Mouse (Mus musculus) megakaryocyte progenitor cell, adult 5-6 weeks (primary cell): Measurements from ENCODE around the gene Casq2. TPM values are rescaled to one million over a fixed set of nuclear protein-coding genes. Genes with fewer than 3 reads are reported as not detected.

ENCODE experiments used
- ATAC-seq: replicated peaks from 2 replicates; pipeline ENCODE4 v1.8.0; 2016; ENCODE audit warnings: mild to moderate bottlenecking, moderate TSS enrichment, inconsistent platforms; ENCODE audit not compliant: poor library complexity
- total RNA-seq, 2 experiments: library from RNA; stranded (forward) in 1 of 2; stranded (reverse) in 1 of 2; fragments of 157-497, 149-512 nt in 1 of 2; fragments of 200-1000 nt in 1 of 2; gene quantifications; 2 replicates each; pipeline versions ENCODE4 v1.2.3 to v1.2.4; 2015 to 2017

The Casq2 gene
- total RNA-seq, 2 experiments from 2014 or later = not detected

DNA sequence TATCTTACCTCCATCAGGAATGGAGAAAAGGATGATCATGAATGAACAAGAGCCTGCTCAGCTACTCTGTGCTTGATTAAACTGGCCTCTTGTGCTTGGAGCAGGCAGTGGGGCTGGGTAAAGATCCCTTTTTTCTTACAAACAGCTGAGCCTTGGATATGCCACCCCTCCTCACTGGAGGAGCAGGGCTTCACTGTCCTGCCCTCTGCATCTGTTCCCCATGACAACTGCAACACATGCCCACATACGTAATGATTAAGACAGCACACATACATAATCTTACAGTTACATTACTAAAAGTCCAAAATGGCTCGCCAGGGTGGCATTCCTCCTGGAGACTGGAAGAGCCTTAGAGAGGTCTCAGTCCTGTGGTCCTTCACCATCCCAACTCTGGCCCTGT, 6.8 kb upstream of the Casq2 start:
- no peak for ATAC-seq

DNA sequence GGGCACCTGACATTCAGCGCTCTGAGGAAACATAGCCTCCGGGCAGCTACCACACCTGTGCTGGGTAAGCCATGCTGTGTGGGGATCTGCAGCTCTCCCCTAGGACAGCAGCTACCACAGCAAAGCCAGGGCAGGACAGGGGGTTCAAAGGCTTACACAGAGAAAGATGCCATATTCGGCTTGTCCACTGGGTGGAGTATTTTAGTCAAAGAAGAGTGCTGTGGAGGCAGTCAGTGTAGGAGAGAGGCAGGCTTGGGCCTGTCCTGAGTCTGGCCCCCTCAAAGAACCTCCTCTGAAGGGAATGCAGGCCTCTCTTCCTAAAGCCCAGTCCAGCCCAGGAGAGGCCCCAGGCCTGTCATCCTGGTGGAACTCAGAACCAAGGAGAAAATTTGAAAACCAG, 4.4 kb upstream of the Casq2 start:
- ATAC-seq = peak; percentile 94

DNA sequence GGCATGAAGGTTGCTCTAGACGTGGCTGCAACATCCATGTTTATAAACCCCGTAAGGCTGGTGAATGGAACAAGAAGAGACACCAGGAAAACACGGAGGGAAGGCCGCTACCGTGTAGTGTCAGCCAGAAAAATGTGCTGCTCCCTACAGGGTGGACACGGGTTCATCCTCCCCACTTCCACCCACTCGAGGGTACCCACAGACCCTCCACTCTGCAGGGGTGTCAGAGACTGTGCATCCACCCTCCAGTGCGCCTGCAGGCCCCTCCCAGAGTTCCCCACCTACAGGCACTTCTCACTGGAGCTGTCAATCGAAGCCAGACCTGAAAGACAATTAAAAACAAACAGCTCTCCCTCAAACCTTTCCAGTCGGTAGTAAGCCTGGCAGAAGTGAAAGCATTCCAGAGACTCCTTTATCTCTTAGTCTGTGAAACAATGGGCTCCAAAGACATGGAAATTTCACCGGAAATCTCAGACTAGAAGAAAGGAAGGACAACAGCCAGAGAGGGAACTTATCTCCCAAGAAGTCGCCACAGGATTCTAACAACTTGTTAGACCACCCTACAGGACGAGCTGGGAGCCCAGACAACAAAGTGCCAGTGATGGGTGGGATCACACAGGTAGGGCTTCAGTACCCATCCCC, 2.5 kb upstream of the Casq2 start:
- ATAC-seq = no peak

DNA sequence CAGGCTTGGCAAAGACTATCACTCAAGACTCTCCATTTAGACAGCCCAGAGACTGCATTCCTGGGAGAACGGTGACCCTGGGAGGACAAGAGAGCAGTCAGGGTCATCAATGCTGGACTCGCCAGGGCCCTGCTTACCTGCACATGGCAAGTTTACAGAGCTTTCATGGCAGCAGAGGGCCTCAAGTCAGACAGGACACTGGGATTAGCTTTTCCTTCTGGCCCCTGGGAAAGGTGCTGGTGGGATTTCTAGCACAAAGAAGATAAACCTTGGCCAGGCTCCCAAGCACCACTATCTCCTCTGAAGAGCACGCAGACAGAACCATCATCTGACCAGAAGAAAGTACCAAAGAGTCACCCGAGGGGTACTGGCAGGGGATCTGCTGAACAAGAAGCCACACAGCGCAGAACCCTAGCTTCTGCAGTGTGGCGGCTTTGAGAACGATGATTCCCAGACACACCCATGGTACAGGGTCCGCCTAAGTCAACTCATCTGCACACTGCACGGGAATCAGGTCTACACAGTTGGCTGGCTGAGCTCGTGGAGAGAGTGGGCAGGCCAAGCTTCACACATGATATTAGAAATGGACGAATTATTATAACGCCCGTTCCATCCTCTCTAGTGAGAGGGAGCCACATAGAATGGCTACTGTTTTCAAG, 1.3 kb upstream of the Casq2 start:
- ATAC-seq = no peak

DNA sequence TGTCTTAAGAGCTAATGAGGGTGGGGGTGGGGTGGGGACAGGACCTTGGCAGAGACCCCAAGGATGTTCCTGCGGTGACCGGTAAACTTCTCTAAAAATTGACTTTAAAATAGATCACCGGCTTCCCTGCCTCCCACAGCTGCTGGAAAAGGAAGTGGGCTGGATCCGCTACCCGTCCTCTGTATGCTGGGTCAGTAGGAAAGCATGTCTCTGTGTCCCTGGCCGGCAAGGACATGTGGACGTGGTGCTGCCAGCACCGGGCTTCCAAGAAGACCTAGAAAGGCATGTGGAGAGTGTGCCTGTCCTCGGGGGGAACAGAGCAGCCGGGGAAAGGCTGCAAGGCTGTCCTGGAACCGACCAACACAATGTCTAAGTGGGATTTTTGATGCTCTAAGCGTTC, 496 bp upstream of the Casq2 start:
- ATAC-seq = peak; percentile 26; the same call in 1 of the 2 replicates

DNA sequence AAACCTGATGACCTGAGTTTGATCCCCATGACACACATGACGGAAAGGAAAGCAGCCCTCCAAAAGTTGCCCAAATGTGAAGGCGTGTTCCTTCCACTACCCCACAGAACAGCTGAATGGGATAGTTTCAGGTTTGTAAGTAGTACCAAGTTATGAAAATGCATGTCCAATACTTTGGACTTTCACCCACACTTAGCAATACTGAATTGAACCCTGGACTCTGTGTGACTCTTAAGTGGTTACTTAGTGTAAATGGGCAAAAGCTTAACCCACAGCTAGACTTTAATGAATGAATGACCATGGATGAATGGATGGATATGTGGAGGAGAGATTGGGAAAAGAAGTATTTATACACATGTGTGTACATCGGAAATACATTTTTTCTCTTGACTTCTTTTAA, 8.6 kb downstream of the Casq2 start:
- no peak for ATAC-seq

DNA sequence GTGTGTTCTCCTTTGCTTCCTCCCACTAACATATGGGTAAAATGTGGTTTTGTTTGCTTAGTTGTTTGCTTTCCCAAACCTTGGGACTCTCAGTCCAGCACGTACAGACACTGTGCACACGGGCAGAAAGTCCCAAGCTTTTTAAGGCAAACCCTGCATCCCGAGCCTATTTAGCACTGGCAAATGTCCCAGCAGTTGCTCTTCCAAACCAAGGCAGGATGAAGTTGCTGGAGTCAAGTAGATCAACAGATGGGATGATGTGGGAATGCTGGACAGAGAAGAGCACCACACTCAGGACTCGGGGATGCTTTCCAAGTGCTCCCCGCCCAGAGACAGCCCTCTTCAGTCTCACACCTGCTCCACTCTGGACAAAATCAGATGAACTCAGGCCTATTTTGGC, 9.2 kb downstream of the Casq2 start:
- no peak for ATAC-seq

DNA sequence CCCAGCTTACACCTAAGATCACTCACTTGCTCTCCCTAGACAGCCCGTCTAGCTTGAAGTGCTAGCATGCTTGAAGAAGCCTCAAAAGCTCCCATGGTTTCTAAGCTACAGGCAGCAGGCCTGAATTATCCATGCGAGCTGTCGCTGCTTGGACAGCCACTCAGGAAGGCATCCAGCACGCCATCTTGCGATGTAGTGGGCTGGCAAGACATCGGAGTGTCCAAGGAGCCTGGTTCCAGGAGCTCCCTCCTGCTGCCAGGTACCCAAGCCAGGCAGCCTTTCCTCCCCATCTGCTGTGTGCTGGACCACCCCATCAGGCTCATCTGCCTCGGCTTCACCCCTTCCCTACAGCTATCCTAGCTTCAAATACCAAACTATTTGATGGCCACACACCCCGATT, 10.2 kb downstream of the Casq2 start:
- no peak for ATAC-seq

DNA sequence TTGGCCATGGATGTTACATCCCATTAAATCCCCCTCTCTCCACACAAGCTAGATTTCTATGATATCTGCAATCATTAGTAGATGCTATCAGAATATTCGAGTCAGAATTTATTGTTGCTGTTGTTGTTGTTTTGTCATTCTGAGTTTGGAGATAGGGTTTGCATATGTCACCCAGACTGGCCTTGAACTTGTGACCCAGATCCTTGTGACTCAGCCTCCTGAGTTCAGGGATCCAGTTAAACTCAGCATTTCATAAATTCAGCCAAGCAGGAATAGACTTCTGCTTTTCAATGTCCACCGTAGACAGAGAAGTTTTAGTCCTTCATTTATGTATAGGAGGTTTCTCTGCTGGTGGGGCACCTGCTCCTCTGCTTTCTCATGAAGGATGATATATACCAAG, 10.8 kb downstream of the Casq2 start:
- ATAC-seq = no peak

DNA sequence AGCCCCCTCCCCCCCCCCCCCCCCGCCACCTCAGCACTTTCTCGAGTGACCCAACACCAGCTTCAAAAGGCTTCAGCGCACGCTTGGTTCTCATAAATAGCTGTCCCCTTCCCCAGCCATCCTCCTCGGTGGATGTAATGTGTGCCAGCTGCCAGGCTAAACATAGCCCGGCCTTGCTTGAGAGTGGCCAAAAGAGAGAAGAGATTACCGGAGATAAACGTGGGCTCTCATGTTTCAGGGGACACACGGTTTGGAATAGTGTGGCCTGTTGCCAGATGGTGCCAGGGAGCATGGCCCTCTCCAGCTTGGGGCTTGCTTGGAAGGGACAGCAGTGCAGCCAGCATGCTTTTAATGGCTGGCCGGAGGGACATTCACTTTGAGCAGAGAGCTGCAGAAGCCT, 13.0 kb downstream of the Casq2 start:
- no peak for ATAC-seq

DNA sequence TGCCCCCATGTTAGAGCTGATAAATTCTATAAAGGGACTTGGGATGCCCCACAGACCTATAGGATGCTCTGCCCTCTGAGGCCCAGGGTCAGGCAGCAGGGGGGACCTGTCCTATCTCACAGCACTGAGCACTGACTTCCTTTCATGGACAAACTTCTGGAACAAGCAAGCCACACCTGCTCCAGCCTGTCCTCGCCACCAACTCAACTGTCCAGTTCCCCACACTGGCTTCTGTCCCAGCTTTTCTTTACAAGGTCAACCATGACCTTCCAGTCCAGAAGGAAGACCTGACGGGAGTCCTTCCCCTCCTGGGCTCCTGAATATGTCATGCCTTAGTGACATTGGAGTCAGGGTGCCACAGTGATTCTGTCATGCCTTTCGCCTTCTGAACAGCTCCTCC, 13.6 kb downstream of the Casq2 start:
- ATAC-seq = no peak

DNA sequence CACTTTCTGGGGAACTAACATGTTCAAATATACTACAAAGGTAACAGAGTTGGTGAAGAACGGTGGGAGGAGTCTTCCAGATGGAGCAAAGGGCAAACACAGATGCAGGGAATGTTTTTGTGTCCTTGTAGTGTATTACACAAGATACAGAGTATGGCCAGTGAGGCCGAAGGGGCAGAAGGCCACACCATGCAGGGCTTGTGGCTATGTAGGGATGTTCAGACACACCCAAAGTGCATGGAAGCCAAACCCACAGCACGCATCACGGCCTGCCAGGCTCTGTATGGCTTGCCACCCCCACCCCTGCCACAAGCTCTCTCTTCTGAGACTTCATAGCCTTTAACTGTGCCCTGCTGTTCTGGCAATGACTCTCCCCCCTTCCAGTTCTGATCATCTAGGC, 15.2 kb downstream of the Casq2 start:
- no peak for ATAC-seq

DNA sequence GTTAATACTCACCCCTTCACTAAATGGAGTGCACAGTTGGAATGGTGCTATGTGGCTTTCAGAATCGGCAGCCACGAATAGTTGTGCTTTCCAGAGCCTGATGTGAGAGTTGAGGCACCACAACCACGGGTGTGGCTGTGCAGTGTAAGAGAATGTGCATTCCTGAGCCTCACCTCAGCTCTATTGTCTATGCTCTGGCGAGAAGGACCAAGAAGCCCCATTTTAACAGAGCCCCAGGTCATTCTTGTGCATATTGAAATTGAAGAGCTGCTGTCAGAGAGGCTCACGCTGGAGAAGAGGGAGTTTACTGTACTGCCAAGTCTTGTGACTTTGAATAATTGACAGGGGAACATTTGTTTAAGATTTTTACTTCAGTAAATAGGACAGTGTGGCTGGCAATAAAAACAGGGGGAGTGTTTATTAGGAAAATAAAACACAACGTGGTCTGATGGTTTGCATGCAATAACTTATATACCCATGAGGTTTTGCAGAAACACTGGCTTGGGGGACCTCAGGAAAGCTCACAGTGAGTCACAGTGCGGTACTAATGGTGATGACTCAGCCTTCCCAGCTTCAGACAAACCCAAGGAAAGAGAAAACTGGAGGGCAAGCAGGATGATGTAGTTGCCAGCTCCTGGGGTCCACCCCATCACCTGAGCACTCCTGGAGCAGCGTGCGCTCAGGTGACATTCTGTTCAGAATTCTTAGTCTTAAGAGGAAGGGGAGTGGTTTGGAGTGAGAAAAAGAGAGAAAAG, 17.8 kb downstream of the Casq2 start:
- no peak for ATAC-seq

DNA sequence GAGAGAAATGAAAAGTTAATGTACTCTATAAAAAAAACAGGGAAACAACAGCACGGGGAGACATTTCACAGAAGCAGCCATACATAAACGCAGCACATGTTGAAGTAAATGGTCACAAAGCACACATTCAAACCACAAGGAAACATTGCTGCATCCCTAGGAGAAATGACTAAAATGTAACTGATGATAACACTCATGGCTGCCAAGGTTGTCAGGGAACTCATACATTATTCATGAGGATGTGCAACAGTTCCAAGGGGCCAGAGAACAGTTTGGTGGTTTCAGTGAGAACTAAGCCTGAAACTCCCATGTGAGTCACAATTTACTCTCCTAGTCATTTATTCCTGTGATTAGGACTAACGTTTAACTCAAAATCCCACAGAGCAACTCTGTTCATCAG, 22.0 kb downstream of the Casq2 start:
- ATAC-seq = no peak

DNA sequence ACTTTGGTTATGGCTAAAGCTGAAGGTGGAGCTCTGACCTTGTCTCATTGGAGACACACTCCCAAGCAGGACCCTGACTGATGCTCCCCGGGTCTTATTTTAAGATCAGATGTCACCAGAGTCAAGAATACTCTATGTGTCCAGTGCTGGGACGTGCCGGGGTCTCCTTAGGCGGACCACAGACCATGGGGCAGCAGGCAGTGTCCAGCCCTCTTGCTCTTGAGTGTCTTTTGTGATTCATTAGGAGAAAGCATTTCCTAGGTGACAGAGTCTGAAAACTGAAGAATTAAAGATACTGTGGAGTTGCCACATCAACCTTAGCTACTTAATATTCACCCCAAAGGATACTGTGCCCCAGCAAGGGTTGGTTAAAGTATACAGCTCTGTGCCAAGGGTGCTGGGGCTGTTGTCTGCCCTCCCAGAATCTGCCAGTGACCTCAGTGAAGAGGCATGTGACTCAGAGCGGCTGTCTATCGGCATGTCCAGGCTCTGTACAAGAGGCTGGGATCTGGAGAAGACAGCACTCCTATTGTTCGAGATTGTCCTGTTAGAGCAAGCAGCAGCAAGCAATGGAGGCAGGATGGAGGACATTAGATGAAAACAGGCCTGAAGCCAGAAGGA, 25.9 kb downstream of the Casq2 start:
- ATAC-seq = no peak

DNA sequence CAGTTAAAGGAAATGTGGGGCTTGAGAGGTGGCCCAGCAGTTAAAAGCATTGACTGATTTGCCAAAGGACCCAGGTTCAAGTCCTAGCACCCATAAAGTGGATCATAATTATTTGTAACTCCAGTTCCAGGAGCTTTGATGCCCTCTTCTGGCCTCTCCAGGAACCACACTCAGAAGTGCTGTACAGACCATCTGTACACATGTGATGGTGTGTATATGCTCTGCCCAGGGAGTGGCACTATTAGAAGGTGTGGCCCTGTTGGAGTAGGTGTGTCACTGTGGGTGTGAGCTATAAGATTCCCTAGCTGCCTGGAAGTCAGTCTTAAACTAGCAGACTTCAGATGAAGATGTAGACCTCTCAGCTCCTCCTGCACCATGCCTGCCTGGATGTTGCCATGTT, 34.7 kb downstream of the Casq2 start:
- no peak for ATAC-seq

DNA sequence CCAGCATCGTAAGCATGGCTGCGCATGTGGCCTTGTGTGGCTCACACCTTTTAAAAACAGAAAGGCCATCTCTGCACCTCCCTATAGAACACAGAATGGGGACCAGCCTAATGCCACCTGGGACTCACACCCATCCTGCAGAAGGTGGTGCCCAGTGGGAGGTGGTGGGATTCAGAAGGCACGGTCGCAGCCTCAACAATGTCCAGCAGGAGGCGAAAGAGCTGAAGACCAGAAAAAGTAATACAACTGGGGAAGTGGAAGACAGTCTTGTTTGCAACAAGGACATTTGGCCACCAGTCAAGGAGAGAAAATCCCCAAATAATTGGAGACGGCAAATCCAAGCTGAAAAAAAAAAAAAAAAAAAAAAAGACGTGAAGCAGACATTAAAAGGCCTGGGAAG, 35.8 kb downstream of the Casq2 start:
- no peak for ATAC-seq

DNA sequence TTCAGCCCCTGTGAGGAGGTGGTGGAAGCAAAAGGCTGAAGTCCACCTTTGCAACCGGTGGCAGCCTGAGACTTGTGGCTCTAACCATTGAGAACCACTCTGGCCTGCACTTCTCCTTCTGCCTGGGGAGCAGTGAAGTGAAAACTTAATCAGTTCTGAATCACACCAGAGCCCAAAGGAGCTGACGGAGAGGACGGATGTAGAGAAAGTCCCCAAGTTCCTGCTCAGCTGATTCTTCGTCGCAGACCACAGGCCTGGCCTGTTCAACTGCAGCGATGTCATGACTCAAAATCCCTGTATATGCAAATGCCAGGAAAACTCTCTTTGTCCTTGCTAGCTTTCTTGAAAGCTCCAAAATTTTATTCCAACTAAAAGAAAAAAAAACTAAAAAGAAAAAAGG, 37.4 kb downstream of the Casq2 start:
- no peak for ATAC-seq

DNA sequence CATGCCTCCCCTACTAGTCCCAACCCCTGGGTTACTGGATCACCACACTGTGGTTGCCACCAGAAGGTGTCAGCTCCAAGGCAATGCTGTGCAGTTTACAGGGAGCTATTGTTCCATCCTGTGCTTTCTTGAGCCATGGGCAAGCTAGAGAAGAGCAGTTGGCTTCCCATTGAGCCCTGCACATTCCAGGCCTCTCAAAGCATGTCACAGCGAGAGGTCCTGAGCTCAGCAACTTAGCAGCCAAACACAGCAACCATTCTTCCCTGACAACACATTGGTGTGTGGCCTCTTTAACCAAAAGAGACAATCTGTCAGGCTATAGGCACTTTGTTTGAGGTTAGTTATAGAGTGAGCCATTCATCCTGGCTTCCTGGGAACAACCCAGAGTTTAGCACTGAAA, 39.3 kb downstream of the Casq2 start:
- ATAC-seq = no peak

DNA sequence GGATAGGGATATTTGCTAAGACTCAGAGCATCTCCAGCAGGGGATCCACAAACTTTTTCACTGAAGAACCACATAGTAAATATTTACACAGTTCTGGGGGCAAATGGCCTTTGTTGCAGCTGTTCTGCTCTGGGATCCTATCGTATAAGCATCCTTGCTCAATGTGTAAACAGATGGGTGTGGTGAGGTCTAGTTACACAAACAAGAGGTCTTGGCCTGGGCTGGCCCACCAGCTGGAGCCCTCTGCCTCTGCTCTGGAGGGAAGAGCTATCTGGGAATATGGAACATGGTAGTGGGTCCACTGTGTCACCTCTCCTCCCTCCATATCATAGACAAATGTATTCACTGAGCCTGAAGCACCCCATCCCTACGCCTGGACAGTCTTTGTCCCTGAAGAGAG, 40.9 kb downstream of the Casq2 start:
- ATAC-seq = no peak

DNA sequence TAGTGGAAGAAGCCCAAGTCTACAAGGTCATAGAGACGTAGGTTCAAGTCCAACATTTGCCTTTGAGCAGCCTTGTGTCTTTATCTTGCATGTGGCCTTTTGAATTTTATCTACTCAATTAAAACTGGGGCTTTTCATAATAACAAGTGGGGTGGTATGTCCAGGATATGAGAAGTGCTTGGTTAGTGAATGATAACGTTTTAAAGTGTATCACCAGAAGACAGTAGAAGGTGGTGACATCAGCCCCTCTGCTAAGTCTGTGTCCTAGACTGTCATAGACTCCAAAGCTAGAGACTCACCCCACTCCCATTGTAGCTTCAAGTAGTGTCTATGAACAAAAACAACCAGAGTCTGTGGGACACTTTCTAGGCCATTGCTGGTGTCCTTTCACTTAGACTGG, 42.0 kb downstream of the Casq2 start:
- ATAC-seq = no peak

DNA sequence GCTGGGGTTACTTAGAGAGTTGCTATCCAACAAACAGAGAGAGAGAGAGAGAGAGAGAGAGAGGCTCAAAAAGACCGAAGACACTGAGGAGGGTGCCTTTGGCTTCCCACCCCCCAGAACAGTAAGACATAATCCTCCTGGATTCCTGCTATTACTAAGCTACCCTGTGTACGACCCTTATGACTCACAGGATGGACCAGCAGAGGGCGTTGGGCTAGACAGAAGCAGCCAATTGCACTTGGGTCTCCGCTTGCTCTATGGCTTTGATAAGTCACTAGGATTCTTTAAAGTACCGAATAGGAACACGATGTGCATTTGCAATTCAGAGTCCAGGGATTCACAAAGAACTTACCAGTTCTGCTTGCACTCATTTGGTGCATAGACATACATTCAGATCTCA, 44.3 kb downstream of the Casq2 start:
- no peak for ATAC-seq
